Mouse (Mus musculus): Measurements from ENCODE around the gene Fcgr1. TPM values are rescaled to one million over a fixed set of nuclear protein-coding genes. Genes with fewer than 3 reads are reported as not detected.
"Not testable (repeated sequence)": the region's sequence is repeated elsewhere in the genome, so short reads cannot be mapped to it uniquely, and the experiment has no call there.

The Fcgr1 gene
- total RNA-seq, 2 experiments from 2014 or later: 1.1 to 1.8 TPM

- no peak for DNase-seq (ENCODE audit: low spot score in 2 of 2)
These were observed 44.8 kb downstream of the Fcgr1 start for GRCm38 (mm10) chr3:96249034-96249345.

- no peak for DNase-seq (ENCODE audit: low spot score in 2 of 2)
These were observed 45.4 kb downstream of the Fcgr1 start for GRCm38 (mm10) chr3:96248141-96249033.

GRCm38 (mm10) chr3:96247356-96248140 lies 46.2 kb downstream of the Fcgr1 start:
- no peak for DNase-seq (ENCODE audit: low spot score in 2 of 2)

- not testable (repeated sequence) for DNase-seq (ENCODE audit: low spot score in 2 of 2)
These were observed 47.3 kb downstream of the Fcgr1 start, which contains the start of gene Hist2h3c1 for GRCm38 (mm10) chr3:96246427-96246856. Gene Hist2h3c1 (plus strand): TSS chr3:96246685.

GRCm38 (mm10) chr3:96246018-96246417 lies 47.8 kb downstream of the Fcgr1 start:
- DNase-seq (ENCODE audit: low spot score in 2 of 2): not testable (repeated sequence)

- peak; percentile 53 to 67 for DNase-seq (ENCODE audit: low spot score in 2 of 2)
These were observed 48.5 kb downstream of the Fcgr1 start, which contains the start of gene Hist2h2aa1 for GRCm38 (mm10) chr3:96245003-96245886. Gene Hist2h2aa1 (plus strand): TSS chr3:96245497.

GRCm38 (mm10) chr3:96243921-96244572 lies 49.7 kb downstream of the Fcgr1 start:
- DNase-seq (ENCODE audit: low spot score in 2 of 2): no peak

GRCm38 (mm10) chr3:96240799-96241197 lies 53.0 kb downstream of the Fcgr1 start:
- DNase-seq (ENCODE audit: low spot score in 2 of 2): no peak

- DNase-seq (ENCODE audit: low spot score in 2 of 2): peak; percentile 80 to 90
These were observed 53.6 kb downstream of the Fcgr1 start, which contains the start of gene Hist2h2aa2 for GRCm38 (mm10) chr3:96239949-96240798. Gene Hist2h2aa2 (minus strand): TSS chr3:96240276.

- DNase-seq (ENCODE audit: low spot score in 2 of 2): not testable (repeated sequence)
These were observed 54.6 kb downstream of the Fcgr1 start, which contains the start of gene Hist2h3c2 for GRCm38 (mm10) chr3:96238954-96239793. Gene Hist2h3c2 (minus strand): TSS chr3:96239127.

- DNase-seq (ENCODE audit: low spot score in 2 of 2): no peak
These were observed 55.8 kb downstream of the Fcgr1 start for GRCm38 (mm10) chr3:96237904-96238511.

GRCm38 (mm10) chr3:96237335-96237903 lies 56.4 kb downstream of the Fcgr1 start:
- DNase-seq (ENCODE audit: low spot score in 2 of 2): no peak

- no peak for DNase-seq (ENCODE audit: low spot score in 2 of 2)
These were observed 56.9 kb downstream of the Fcgr1 start for GRCm38 (mm10) chr3:96236834-96237334.

GRCm38 (mm10) chr3:96235836-96236235 lies 57.9 kb downstream of the Fcgr1 start:
- no peak for DNase-seq (ENCODE audit: low spot score in 2 of 2)

GRCm38 (mm10) chr3:96234914-96235313 lies 58.9 kb downstream of the Fcgr1 start:
- no peak for DNase-seq (ENCODE audit: low spot score in 2 of 2)
